Mouse (Mus musculus): ENCODE results near the gene Acap2. TPM values are rescaled to one million over a fixed set of nuclear protein-coding genes. Genes with fewer than 3 reads are reported as not detected.

Acap2 gene
- polyA plus RNA-seq, 1 experiment from 2014 or later, result 27.2 TPM

GRCm38 (mm10) chr16:31233541-31234339 is 32.7 kb upstream of the Acap2 start:
- 13% methylated on average over 20 of the region's 20 CpGs for WGBS

GRCm38 (mm10) chr16:31233167-31233498 is 32.1 kb upstream of the Acap2 start:
- WGBS, result 17% methylated on average over 4 of the region's 4 CpGs
- H3K4me2 ChIP-seq, result peak overlapping the region; percentile 48
- H3K27me3 ChIP-seq, result 0 out of 2 replicates have a peak, but pooled peaks cover 7% of the 10 kb centered on the region
- H3K4me3 ChIP-seq, result 0 out of 2 replicates have a peak overlapping the region, but pooled peaks have one; percentile 6
- ATAC-seq (ENCODE audit: borderline replicate concordance, extremely low read depth, low FRiP score, low TSS enrichment), result no peak
- H3K9me3 ChIP-seq, result no peaks in the 10 kb centered on the region
- H3K4me1 ChIP-seq, result peaks cover 13% of the 10 kb centered on the region
- H3K27ac ChIP-seq, result no peak overlapping the region
- no peaks in the 10 kb centered on the region for H3K36me3 ChIP-seq
- H3K9ac ChIP-seq, result no peak overlapping the region

More at GRCm38 (mm10) chr16:31233541-31234339, 32.7 kb upstream of the Acap2 start:
- ATAC-seq (ENCODE audit: borderline replicate concordance, extremely low read depth, low FRiP score, low TSS enrichment), result peak; percentile 11; the same call in 1 of the 2 replicates
- H3K27ac ChIP-seq, result no peak overlapping the region
- no peaks in the 10 kb centered on the region for H3K9me3 ChIP-seq
- H3K9ac ChIP-seq, result no peak overlapping the region
- 0 out of 2 replicates have a peak, but pooled peaks cover 7% of the 10 kb centered on the region for H3K27me3 ChIP-seq
- H3K4me2 ChIP-seq, result peak overlapping the region; percentile 48
- peaks cover 13% of the 10 kb centered on the region for H3K4me1 ChIP-seq
- H3K4me3 ChIP-seq, result peak overlapping the region; percentile 6; the same call in 1 of the 2 replicates
- no peaks in the 10 kb centered on the region for H3K36me3 ChIP-seq

- no peak overlapping the region for H3K4me3 ChIP-seq
- H3K27me3 ChIP-seq, result 0 out of 2 replicates have a peak, but pooled peaks cover 7% of the 10 kb centered on the region
- no peaks in the 10 kb centered on the region for H3K9me3 ChIP-seq
- H3K36me3 ChIP-seq, result no peaks in the 10 kb centered on the region
- H3K9ac ChIP-seq, result no peak overlapping the region
- ATAC-seq (ENCODE audit: borderline replicate concordance, extremely low read depth, low FRiP score, low TSS enrichment), result no peak
- peaks cover 13% of the 10 kb centered on the region for H3K4me1 ChIP-seq
- no peak overlapping the region for H3K27ac ChIP-seq
- H3K4me2 ChIP-seq, result no peak overlapping the region
- 47% methylated on average over 5 of the region's 5 CpGs for WGBS
These were observed 31.6 kb upstream of the Acap2 start for GRCm38 (mm10) chr16:31232491-31233166.

- H3K4me1 ChIP-seq, result peaks cover 13% of the 10 kb centered on the region
- 63% methylated on average over 5 of the region's 5 CpGs for WGBS
- H3K9ac ChIP-seq, result no peak overlapping the region
- H3K4me2 ChIP-seq, result no peak overlapping the region
- 0 out of 2 replicates have a peak, but pooled peaks cover 7% of the 10 kb centered on the region for H3K27me3 ChIP-seq
- H3K4me3 ChIP-seq, result no peak overlapping the region
- no peaks in the 10 kb centered on the region for H3K9me3 ChIP-seq
- no peak for ATAC-seq (ENCODE audit: borderline replicate concordance, extremely low read depth, low FRiP score, low TSS enrichment)
- H3K36me3 ChIP-seq, result no peaks in the 10 kb centered on the region
- no peak overlapping the region for H3K27ac ChIP-seq
These were observed 30.5 kb upstream of the Acap2 start for GRCm38 (mm10) chr16:31231591-31231990.

- Histone ChIP-seq H3K27me3 (no peaks in the 10 kb centered on the region), H3K4me1 (no peaks in the 10 kb centered on the region), H3K36me3 (no peaks in the 10 kb centered on the region), H3K9me3 (no peaks in the 10 kb centered on the region), H3K4me2 (no peak overlapping the region), H3K9ac (no peak overlapping the region), H3K27ac (no peak overlapping the region), H3K4me3 (no peak overlapping the region)
- 80% methylated on average over 1 of the region's 1 CpGs for WGBS
- no peak for ATAC-seq (ENCODE audit: borderline replicate concordance, extremely low read depth, low FRiP score, low TSS enrichment)
These were observed 26.7 kb upstream of the Acap2 start for GRCm38 (mm10) chr16:31227746-31228145.

GRCm38 (mm10) chr16:31215271-31215670 is 14.2 kb upstream of the Acap2 start:
- no peaks in the 10 kb centered on the region for H3K4me1 ChIP-seq
- ATAC-seq (ENCODE audit: borderline replicate concordance, extremely low read depth, low FRiP score, low TSS enrichment), result no peak
- H3K27me3 ChIP-seq, result no peaks in the 10 kb centered on the region
- no peak overlapping the region for H3K9ac ChIP-seq
- no peaks in the 10 kb centered on the region for H3K36me3 ChIP-seq
- WGBS, result 90% methylated on average over 4 of the region's 4 CpGs
- H3K9me3 ChIP-seq, result no peaks in the 10 kb centered on the region
- H3K4me2 ChIP-seq, result no peak overlapping the region
- no peak overlapping the region for H3K27ac ChIP-seq
- H3K4me3 ChIP-seq, result no peak overlapping the region

- H3K27ac ChIP-seq, result no peak overlapping the region
- H3K4me2 ChIP-seq, result no peak overlapping the region
- H3K9me3 ChIP-seq, result no peaks in the 10 kb centered on the region
- 83% methylated on average over 6 of the region's 6 CpGs for WGBS
- no peaks in the 10 kb centered on the region for H3K27me3 ChIP-seq
- no peak overlapping the region for H3K4me3 ChIP-seq
- no peaks in the 10 kb centered on the region for H3K36me3 ChIP-seq
- H3K9ac ChIP-seq, result no peak overlapping the region
- ATAC-seq (ENCODE audit: borderline replicate concordance, extremely low read depth, low FRiP score, low TSS enrichment), result no peak
- no peaks in the 10 kb centered on the region for H3K4me1 ChIP-seq
These were observed 12.4 kb upstream of the Acap2 start for GRCm38 (mm10) chr16:31213463-31213862.

- Histone ChIP-seq H3K27ac (peak overlapping the region; percentile 24; the same call in 1 of the 2 replicates), H3K36me3 (no peaks in the 10 kb centered on the region), H3K4me1 (no peaks in the 10 kb centered on the region), H3K9ac (no peak overlapping the region), H3K4me3 (no peak overlapping the region), H3K9me3 (no peaks in the 10 kb centered on the region), H3K4me2 (no peak overlapping the region), H3K27me3 (no peaks in the 10 kb centered on the region)
- ATAC-seq (ENCODE audit: borderline replicate concordance, extremely low read depth, low FRiP score, low TSS enrichment), result no peak
- 52% methylated on average over 9 of the region's 9 CpGs for WGBS
These were observed 10.5 kb upstream of the Acap2 start for GRCm38 (mm10) chr16:31211503-31211902.

- H3K36me3 ChIP-seq, result no peaks in the 10 kb centered on the region
- WGBS, result 65% methylated on average over 4 of the region's 4 CpGs
- no peak overlapping the region for H3K27ac ChIP-seq
- no peak overlapping the region for H3K4me2 ChIP-seq
- H3K9ac ChIP-seq, result no peak overlapping the region
- no peaks in the 10 kb centered on the region for H3K27me3 ChIP-seq
- no peaks in the 10 kb centered on the region for H3K9me3 ChIP-seq
- no peaks in the 10 kb centered on the region for H3K4me1 ChIP-seq
- no peak overlapping the region for H3K4me3 ChIP-seq
- no peak for ATAC-seq (ENCODE audit: borderline replicate concordance, extremely low read depth, low FRiP score, low TSS enrichment)
These were observed 9.4 kb upstream of the Acap2 start for GRCm38 (mm10) chr16:31210453-31210852.

GRCm38 (mm10) chr16:31209911-31210310 is 8.9 kb upstream of the Acap2 start:
- 47% methylated on average over 5 of the region's 5 CpGs for WGBS
- Histone ChIP-seq H3K4me3 (no peak overlapping the region), H3K4me2 (no peak overlapping the region), H3K36me3 (no peaks in the 10 kb centered on the region), H3K27me3 (no peaks in the 10 kb centered on the region), H3K27ac (no peak overlapping the region), H3K4me1 (no peaks in the 10 kb centered on the region), H3K9me3 (no peaks in the 10 kb centered on the region), H3K9ac (no peak overlapping the region)
- ATAC-seq (ENCODE audit: borderline replicate concordance, extremely low read depth, low FRiP score, low TSS enrichment), result no peak

GRCm38 (mm10) chr16:31205726-31206125 is 4.7 kb upstream of the Acap2 start:
- Histone ChIP-seq H3K4me1 (peaks cover 4% of the 10 kb centered on the region), H3K4me3 (no peak overlapping the region), H3K9me3 (no peaks in the 10 kb centered on the region), H3K27me3 (no peaks in the 10 kb centered on the region), H3K36me3 (no peaks in the 10 kb centered on the region), H3K4me2 (no peak overlapping the region), H3K9ac (no peak overlapping the region), H3K27ac (no peak overlapping the region)
- 74% methylated on average over 7 of the region's 7 CpGs for WGBS
- no peak for ATAC-seq (ENCODE audit: borderline replicate concordance, extremely low read depth, low FRiP score, low TSS enrichment)

- WGBS, result 88% methylated on average over 8 of the region's 8 CpGs
- H3K27ac ChIP-seq, result no peak overlapping the region
These were observed 4.1 kb upstream of the Acap2 start for GRCm38 (mm10) chr16:31205187-31205586.

More at GRCm38 (mm10) chr16:31205187-31205586, 4.1 kb upstream of the Acap2 start:
- no peaks in the 10 kb centered on the region for H3K36me3 ChIP-seq
- no peaks in the 10 kb centered on the region for H3K9me3 ChIP-seq
- peaks cover 4% of the 10 kb centered on the region for H3K4me1 ChIP-seq
- no peaks in the 10 kb centered on the region for H3K27me3 ChIP-seq
- no peak overlapping the region for H3K4me2 ChIP-seq
- H3K9ac ChIP-seq, result no peak overlapping the region
- H3K4me3 ChIP-seq, result no peak overlapping the region
- no peak for ATAC-seq (ENCODE audit: borderline replicate concordance, extremely low read depth, low FRiP score, low TSS enrichment)
